Mouse (Mus musculus) heart, postnatal 4 days (tissue): ENCODE measurements at regions not wholly inside any gene's neighbourhood (a gene's known extent, or its start where the extent isn't known, plus 50 kb on each side); places are given as distances from the start of the nearest gene placed in this dataset.

Source experiments
- DNase-seq: peaks from one replicate; pipeline ENCODE4 v3.0.0; 2021

DNA sequence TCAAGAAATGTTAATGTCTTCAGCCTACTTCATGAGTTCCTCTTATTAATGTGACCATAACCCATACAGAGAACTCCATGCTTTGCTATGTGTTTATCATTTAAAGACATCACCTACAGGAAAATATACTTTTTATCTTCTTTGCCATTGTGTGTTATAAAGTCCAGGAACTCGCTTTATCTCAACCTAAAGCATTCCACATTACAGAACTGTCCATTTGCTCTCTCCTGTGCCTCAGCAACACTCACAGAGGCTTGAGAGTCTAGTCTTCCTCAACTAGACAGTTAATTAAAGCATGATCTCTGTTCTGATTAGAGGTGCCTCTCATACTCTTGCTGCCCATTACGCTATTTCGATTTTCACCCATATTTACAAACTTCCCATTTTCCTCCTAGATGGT is 288.4 kb downstream of the Lipi start:
- DNase-seq = no peak

GRCm38 (mm10) chr16:75292736-75293428 is 293.0 kb downstream of the Lipi start:
- no peak for DNase-seq

- no peak for DNase-seq
These were observed 294.7 kb downstream of the Lipi start for GRCm38 (mm10) chr16:75291194-75291593.

- no peak for DNase-seq
These were observed 298.7 kb downstream of the Lipi start for GRCm38 (mm10) chr16:75287150-75287549.

- no peak for DNase-seq
These were observed 300.1 kb downstream of the Lipi start for GRCm38 (mm10) chr16:75285811-75286210.

- DNase-seq = no peak
These were observed 322.0 kb downstream of the Lipi start for GRCm38 (mm10) chr16:75263903-75264302.

GRCm38 (mm10) chr16:75254981-75255380 is 330.9 kb downstream of the Lipi start:
- DNase-seq = no peak

GRCm38 (mm10) chr16:75249170-75249569 is 336.7 kb downstream of the Lipi start:
- DNase-seq = no peak

DNA sequence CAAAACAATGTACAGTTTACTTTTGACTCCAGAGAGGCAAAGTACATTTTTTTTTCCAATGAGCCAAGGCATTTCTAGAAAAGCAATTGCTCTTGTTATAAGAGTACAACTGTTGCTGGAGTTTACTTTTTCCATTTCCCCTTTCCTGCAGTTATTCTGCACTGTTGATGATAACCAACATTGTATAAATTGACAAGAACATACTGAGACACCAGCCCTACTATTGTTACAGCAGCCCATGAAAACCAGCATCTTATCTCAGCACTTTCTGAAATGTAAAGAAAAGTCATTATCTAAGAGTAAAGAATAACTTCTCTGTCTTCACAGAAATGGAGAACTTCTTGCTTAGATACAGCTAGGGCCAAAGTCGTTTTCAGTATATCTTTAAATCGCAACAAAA is 345.5 kb downstream of the Lipi start:
- no peak for DNase-seq

DNA sequence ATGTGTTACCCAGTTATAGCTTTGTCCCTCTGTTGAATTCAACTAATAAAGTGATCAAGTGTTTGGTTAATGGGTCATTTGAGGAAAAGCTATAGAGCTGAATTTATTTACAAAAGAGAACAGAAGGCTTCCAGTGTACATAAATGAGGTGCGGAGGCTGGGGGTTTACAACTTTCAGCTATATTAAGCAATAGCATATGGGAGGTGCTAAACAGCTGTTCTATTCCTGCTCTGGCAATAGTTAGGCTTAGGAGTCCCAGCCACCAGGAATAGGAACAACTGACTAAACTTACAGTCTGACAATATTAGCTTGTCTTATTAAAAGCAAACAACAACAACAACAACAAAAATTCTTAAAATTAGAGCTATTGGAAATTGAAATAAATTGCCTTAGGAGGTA is 353.7 kb downstream of the Lipi start:
- DNase-seq = no peak

DNA sequence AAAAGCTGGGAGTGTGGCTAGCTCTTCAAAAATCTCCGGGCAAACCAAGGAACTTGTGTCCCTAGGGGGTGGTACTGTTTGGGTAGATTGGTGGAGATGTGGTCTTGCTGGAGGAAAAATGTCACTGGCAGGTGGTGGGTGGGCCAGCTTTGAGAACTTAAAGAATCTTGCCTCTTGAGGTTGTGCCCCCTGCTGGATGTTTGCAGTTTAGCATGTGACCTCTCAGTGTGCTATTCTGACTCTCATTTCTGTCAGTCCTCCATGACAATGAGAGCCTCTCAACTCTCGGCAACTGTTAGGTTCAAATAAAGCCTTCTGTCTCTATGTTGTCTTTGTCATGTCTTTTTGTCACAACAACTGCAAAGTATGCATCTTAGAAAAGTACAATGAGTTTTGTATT is 392.5 kb downstream of the Lipi start:
- DNase-seq = peak; percentile 4

DNA sequence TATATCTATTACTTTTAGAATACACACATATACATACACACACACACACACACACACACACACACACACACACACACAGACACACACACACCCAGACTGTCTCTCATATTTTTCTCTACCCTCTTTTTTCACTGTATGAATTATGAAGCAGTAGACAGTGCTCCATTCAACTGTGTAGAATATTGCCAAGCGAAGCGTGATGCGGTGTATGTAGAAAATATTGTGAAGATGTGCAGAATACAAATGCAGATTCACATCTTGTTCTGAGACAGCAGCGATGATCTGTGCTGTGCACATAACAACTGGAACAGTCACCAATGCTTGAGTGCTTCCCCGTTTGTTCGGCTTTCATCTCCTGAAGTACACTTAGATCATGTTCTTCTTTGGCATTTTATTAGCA is 395.5 kb downstream of the Lipi start:
- no peak for DNase-seq

DNA sequence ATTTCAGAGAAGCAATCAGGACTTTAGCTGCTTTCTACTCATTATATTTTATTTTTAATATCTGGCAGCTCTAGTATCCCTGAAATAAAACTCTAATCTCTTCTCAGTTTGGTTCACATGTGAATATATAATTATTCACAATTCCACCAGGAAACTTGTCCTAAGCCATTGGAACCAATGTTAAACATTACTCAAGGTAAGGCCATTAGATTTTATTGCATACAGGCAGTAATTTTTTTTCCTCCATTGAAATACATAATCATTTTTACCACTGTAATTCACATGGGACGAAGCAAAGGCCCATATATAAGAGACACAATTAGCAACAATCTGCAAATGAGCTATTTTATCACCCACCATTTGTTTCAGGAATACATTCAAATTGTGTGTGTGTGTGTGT is 419.8 kb downstream of the Lipi start:
- no peak for DNase-seq

DNA sequence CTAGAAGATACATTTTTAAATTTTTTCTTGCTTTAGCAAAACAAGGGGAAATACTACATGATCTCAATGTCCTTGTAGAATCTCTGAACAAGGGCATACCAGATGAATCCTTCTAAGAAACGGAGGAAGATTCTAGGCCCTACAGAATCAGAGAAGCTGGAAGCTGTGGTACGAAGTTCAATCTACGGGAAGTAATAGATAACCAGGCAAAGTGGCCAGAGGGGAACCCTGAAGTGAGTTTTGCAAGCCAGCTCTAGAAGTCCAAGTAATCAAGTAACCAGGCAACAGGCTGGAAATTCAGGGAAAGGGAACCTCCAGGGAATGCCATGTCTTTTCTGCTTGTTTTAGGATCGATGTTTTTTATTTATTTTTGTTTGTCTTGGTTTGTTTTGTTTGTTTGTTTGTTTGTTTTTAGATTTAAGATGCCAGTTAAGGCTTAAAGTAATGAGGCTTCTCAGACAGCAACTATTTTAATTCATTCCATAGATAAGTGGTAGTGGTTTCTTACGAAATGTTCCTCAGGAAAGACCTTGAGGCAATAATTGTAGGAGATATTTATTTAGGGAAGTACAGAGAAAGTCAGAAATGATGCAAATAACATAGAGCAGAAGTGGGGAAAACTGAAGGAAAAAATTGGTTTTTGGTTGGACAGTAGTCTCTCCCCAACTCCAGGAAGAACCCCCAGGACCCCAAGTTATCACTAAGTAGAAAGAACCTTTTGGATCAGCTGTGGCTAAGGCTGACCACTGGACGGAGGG is 420.7 kb downstream of the Lipi start:
- no peak for DNase-seq

DNA sequence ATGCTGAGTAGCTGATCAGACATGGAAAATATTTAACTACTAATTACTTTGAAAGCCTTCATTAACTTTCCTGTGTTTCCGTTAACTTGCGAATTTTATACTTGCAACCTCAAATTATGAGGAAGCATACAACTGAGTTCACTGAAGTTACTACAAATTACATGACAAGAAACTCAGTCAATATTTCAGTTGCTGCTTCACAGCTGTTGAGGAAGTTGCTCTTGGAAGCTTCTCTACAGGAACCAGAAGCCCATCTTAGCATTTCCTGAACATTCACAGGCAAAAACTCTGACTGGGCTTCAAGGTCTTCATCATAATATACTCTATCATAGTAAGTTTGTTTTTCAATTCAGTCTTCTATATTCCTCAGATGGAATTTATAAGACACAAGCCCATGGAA is 426.1 kb downstream of the Lipi start:
- no peak for DNase-seq

GRCm38 (mm10) chr16:75155441-75156038 is 430.3 kb downstream of the Lipi start:
- no peak for DNase-seq
